Mouse (Mus musculus) subcutaneous adipose tissue, adult 2 months (tissue): ENCODE measurements around the gene Ttc39b. TPM values are rescaled to one million over a fixed set of nuclear protein-coding genes. Genes with fewer than 3 reads are reported as not detected.

Experiments
- polyA plus RNA-seq: library from polyadenylated mRNA; depleted of rRNA; stranded (reverse); fragments of >200 nt; gene quantifications from 2 replicates; pipeline ENCODE4 v1.2.3, GENCODE M21; 2012; ENCODE audit warnings: low replicate concordance; rRNA removed

The Ttc39b gene
- 3.4 and 3.9 TPM in 2 replicates for polyA plus RNA-seq

GRCm38 (mm10) chr4:83323910-83324684 is at the start of gene Ttc39b:
Gene Ttc39b (minus strand): TSS chr4:83324255.

Other genes with a start within 250 kb of the Ttc39b start
- gene Snapc3, start 93.5 kb upstream of the Ttc39b start, polyA plus RNA-seq: 16.8 and 17.8 TPM in 2 replicates
- 8.5 and 27.0 TPM in 2 replicates for gene Psip1, start 162.2 kb upstream of the Ttc39b start, polyA plus RNA-seq
- 0.50 and 2.3 TPM in 2 replicates for gene Ccdc171, start 201.3 kb upstream of the Ttc39b start, polyA plus RNA-seq